Mouse (Mus musculus): Measurements from ENCODE around the gene Olfm2.

DNA sequence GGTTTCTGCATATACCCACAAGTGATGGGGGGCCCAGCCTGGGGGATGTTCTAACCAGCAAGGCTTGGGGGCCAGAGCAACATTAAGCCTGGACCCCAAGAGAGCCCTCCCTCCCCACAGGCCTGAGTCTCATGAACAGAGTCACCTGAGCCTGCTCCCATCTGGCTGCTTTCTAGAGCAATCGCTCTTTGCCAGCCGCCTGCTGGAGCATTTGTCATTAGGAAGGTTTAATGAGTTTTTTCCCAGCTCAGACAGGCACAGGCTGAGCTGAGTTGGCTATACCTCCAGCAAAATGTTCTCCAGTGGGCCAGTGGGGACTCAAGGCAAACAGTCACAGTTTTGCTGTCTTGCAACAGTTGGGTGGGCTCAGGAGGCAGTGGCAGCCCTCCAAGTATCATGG lies 81.8 kb downstream of the Olfm2 start:
- TF ChIP-seq CTCF (IDR thresholded peaks at IDR 0.05; ENCODE audit: control insufficient read depth, insufficient read depth, insufficient read length) = no peak
- TF ChIP-seq MAX (IDR thresholded peaks at IDR 0.05) = no peak
- TF ChIP-seq MYOG (IDR thresholded peaks at IDR 0.05; ENCODE audit: control insufficient read depth, extremely low read depth, insufficient read length) = no peak

All from C2C12 (cell line).